Mouse (Mus musculus) c-Kit-positive CD71-negative TER-119-negative erythroid progenitor cells, embryonic 14.5 days (primary cell): ENCODE results near the gene Arap1.

ENCODE experiments used
- DNase-seq: peaks from one replicate; pipeline ENCODE4 v3.0.0-alpha.2; 2013; ENCODE audit warnings: low read depth

The Arap1 gene

GRCm38 (mm10) chr7:101347767-101348270 is at the start of gene Arap1:
Gene Arap1, plus strand, starts transcription at chr7:101348067.
- peak; percentile 50 for DNase-seq

DNA sequence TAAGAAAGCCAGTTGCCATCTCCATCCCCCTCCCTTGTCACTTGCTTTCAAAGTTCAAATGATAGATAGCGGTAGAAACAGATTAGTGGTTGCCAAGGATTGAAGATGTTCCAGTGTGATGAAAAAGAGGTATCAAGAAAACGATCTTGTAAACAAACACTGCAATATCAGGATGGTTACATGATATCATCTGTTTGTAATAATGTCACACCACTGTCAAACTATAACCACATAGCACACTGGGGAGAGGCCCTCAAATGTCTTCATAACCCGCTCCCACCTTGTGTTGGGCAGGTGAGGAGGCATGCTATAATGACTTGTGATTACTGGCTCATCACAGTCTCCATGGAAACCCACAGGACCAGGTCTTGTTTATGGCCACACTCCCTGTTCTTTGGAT is 49.5 kb upstream of the Arap1 start:
- no peak for DNase-seq

DNA sequence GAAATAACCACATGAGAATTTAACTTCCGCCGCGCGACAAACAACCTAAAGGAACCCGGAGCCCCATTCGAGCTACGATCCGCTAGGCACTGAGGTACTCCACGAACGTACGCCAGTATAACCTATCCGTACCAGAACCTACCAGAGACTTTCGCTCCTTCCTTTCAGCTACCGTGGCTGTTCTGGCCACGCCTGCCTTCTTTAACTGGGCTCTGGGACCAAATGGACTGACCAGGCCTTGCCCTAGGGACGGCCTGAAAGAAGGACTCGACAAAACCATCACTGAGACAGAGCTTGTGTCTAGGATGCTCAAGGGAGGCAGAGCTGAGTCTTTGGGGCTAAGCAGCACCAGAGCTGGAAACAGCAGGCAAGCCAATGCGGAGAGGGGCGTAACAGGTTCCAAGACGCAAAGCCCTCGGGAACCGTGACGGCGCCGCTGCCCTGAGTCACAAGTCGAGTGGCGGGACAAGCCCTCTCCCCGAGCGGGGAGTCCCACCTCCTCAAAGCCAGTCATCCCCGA is 46.4 kb upstream of the Arap1 start:
- DNase-seq = no peak

DNA sequence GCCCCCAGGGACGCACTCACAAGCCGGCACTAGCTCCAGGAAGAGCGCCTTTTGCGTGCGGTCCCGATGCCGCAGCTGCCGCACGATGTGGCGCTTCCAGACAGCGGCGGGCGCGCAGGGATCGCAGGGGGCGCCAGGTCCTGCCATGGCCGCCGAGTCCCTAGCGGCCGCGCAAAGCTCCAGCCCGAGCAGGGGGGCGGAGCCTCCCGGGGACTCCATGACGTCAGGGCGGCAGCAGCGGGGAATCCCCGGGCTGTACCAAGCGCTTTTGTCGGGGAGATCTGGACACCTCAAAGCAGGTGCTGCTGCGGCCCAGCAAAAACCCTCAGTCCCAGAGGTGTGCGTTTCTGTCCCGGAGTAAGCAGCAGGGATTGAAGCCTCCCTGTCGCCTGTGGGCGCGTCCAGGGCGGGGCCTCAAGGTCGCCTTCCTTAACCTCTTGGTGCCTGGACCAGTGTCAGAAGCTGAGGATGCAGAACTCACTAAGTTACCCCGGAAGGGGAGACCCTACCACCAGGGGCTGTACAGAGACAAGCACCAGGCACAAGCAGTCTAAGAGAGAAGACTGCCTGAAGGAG is 45.9 kb upstream of the Arap1 start, which contains the start of gene Atg16l2:
Gene Atg16l2, minus strand, starts transcription at position 371 of the 576 bp plus-strand sequence.
- peak; percentile 88 for DNase-seq

GRCm38 (mm10) chr7:101302691-101303090 is 45.2 kb upstream of the Arap1 start:
- DNase-seq = no peak

DNA sequence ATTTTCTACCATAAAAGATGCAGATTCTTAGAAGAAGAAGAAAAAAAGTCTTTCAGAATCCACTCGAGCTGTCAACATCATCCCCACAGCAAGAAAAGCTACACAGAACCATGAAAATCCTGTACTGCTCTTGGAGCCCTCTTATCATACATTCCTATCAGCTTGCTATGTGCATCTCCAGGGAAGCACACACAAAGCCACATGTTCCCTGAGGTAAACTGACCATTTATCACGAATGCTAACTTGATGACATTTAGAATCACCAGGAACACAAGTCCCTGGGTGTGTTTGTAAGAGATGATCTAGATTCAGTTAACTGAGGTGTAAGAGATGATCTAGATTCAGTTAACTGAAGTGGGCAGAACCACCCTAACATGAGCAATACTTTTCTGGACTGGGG is 41.0 kb upstream of the Arap1 start:
- no peak for DNase-seq

- no peak for DNase-seq
These were observed 37.9 kb upstream of the Arap1 start for GRCm38 (mm10) chr7:101309985-101310326.

GRCm38 (mm10) chr7:101310327-101311028 is 37.4 kb upstream of the Arap1 start:
- DNase-seq = peak; percentile 98

GRCm38 (mm10) chr7:101311061-101311460 is 36.8 kb upstream of the Arap1 start:
- no peak for DNase-seq

DNA sequence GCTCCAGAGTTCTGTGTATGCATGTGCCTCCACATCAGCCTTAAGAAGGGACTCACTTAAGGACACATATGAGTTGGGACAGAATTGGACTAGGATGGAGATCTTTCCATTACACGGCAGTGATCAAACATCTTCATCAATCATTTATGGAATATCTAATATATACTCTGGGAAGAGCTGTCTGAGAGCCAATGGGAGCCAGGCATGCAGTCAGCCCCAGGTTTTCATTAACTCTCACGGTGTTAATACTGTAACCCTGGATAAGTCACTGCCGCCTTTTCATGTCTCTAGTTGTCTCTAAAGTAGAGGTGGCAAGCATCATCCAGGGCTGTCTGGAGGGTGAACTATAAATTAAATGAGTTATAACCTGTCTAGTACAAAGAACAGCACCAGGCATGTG is 34.8 kb upstream of the Arap1 start:
- no peak for DNase-seq

DNA sequence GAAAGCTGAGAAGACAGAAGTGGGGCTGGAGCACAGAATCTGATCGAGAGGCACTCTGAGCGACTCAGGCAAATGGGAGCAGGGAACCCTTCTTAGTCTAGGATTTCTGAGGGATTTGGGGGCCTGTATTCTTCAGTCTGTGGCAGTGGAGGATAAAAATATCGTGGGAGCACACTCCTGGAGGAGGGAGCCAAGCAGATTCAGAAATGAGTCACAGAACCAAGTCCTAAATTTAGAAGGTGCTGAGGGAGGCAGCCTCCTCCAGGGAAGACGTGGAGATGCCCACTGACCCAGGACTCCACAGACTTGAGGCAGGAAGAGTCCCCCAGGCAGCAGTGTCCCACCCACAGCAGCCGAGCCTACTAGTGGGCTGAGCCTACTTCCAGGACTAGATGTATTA is 33.5 kb upstream of the Arap1 start:
- DNase-seq = no peak

DNA sequence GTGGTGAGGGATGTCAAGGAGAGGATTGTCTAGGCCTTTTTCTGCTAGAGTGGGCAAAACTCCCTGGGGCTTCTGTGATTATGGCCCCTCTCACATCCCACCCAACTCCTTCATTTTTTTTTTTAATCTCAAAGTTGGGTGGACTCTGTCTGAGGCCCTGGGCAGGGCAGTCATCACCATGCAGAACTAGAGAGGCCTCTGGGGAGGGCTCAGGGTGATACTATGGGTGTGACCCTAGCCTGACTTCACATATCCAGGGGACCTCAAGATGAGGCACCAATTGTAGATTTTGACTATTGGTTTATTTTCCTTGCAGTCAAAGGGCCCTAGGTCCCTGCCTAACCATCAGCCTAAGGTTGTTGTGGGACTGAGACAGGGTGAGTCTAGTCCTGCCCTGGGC is 32.2 kb upstream of the Arap1 start:
- no peak for DNase-seq

DNA sequence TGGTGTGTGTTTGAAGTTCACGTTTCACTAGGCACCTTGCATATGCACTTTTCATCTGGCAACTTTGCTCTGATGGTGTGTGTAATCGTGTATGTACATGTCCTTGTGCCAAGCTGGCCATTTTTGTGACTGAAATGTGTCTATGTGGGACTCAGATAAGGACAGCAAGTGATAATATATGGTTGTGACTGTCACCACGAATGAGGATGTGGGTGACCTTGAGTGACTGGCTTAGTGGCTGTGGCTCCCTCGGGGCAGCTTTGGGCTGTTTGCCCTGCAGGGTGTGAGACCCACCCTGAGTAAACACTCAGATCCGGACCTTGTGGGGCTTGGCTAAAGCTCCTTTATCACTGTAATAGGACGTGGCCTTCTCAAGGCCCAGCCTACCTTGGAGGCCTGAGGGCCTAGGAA is 31.3 kb upstream of the Arap1 start:
- DNase-seq = no peak

DNA sequence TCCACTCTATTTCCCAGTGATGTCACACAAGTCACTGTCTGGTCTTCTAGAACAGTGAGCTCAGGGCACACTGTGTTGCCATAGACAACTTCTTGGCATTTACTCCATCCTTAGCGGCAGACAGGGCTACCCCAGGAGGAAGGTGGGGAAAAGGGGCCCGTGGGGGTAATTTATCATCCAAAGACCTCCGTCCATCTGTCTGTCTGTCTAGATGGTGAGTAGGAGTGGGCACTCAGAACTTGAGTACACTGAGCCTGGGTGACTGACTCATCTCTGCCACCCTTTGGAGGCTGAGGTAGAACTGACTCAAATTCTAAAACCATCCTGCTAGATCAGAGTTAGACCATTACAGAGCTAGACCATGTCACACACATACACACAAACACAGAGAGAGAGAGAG is 30.9 kb upstream of the Arap1 start, which contains the start of gene Stard10:
Gene Stard10, plus strand, starts transcription at position 73 of the 400 bp plus-strand sequence.
- DNase-seq = no peak

- no peak for DNase-seq
These were observed 29.0 kb upstream of the Arap1 start for GRCm38 (mm10) chr7:101318848-101319247.

DNA sequence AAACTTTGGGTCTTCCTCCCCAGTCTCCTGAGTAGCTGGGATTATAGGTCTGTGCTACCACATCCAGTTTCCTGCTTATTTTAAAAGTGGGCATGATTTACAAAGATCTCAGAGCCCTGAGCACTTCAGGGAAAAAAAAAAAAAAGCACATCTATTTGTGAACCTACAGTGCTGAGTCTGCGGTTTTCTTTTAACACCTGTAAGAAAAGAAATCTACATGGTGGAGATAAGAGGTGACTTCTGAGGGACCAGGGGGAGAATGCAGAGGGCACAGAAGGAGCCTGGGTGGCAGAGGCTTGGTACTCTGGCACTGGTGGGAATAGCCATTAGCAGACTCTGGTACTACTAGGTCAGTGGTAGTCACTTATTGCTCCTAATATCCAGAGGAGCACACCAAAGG is 28.1 kb upstream of the Arap1 start:
- no peak for DNase-seq

DNA sequence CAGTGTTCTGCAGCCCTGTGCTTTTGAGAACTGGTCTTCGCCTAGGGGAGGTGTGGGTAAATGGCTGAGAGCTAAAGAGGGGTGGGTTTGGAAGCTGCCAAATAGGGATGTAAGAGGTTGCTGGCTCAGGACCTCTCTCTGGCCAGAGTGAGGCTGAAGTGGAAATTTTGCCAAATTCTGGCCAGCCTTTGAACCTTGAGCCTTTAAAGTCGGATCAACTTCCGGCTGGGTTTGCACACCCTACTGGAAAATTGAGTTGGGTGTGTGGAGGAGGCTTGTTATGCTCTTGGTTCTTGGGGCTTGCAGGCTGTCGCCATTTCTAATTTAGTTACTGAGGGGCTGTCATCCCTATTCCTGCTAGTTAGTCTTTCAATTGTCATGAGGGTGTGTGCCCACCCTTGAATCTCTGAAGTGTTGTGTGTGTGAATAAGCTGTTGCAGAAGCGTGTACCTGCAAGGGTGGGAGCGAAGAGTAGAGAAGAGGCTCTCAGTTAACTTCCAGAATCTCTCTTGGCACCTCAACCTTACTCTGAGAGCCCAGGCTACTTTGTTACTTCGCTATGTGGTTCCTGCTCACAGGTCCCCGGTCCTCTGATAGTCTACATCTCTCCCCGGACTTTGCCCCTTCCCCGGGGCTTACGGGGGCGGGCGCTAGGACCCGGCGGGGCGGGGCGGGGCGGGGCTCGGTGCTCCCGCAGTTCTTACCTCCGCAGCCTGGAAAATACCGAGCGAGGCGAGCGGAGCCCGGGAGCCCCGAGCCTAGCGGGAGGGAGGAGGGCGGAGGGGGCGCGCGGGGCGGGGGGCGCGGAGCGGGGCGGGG is 27.3 kb upstream of the Arap1 start:
- no peak for DNase-seq

DNA sequence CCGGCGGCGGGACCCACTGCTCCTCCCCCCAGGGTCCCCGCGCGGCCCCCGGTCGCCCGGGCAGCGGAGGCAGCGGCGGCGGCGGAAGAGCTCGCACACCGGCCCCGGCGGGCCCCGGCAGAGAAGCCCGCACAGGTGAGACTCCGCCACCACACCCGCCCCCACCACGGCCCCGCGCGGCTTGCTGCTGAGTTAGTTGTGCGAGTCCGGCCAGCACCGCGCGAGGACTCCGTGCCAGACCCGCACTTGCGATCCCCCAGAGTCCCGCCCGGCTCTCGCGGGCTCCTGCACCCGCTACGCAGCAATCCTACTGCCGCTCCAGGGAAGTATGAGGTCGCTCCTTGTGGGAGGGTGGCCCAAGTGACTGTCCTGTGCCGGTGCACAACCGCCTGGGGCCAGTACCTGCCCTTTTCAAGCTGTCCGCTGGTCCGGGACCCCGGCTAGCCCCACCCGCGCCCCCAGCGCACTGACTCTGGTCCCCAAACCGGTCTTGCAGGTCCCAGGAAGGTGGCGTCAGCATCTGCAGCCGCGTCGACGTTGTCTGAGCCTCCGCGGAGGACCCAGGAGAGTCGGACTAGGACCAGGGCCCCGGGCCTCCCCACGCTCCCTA is 26.5 kb upstream of the Arap1 start:
- DNase-seq = no peak

- no peak for DNase-seq
These were observed 24.7 kb upstream of the Arap1 start for GRCm38 (mm10) chr7:101323141-101323594.

- no peak for DNase-seq
These were observed 23.5 kb upstream of the Arap1 start for GRCm38 (mm10) chr7:101324142-101324962.

GRCm38 (mm10) chr7:101326006-101326405 is 21.9 kb upstream of the Arap1 start:
- DNase-seq = no peak
